Mouse (Mus musculus) thymus, postnatal 14 days (tissue): ENCODE measurements at regions not wholly inside any gene's neighbourhood (a gene's known extent, or its start where the extent isn't known, plus 50 kb on each side); places are given as distances from the start of the nearest gene placed in this dataset.
A peak's percentile ranks its signal among the peaks of the same experiment; 100 is the strongest.

Source experiments
- DNase-seq: peaks from one replicate; pipeline ENCODE4 v3.0.0; 2021

- peak; percentile 37 for DNase-seq
Observed at GRCm38 (mm10) chr12:19387706-19388105, 566.6 kb upstream of the Gm21863 start.
